9 mouse cellular contexts compared by ENCODE assay signal in genomic region chr9:65020128-65020527, GRCm38 (mm10). TPM values are rescaled to one million over a fixed set of nuclear protein-coding genes. Genes with fewer than 3 reads are reported as not detected.
DNase-seq lines count a peak whose midpoint lies in the region; ATAC-seq lines count a peak whose summit lies in the region.
"Had no signal": no experiment of that assay in that cellular context is flagged by ENCODE, and none has a peak within 500 bp of the region (broad histone marks: within the 10 kb centered on the region; RNA-seq: fewer than 3 reads in every experiment).

No protein-coding gene starts in this region.

- no peak overlapping the region for H3K27ac ChIP-seq in heart, embryonic 15.5 days
- H3K27ac ChIP-seq in embryonic facial prominence, embryonic 14.5 days (replicated peaks; ENCODE audit: low read depth, low read length), result no peak overlapping the region
- H3K27ac ChIP-seq in intestine, embryonic 14.5 days (ENCODE audit: low read depth), result no peak overlapping the region
- H3K27ac ChIP-seq in midbrain, embryonic 15.5 days, result no peak overlapping the region

- H3K4me3 ChIP-seq in heart, embryonic 15.5 days, result 0 out of 2 replicates have a peak overlapping the region, but pooled peaks have one; percentile 2
- H3K4me3 ChIP-seq in embryonic facial prominence, embryonic 14.5 days (ENCODE audit: low read depth, low read length), result peak overlapping the region; percentile 99
- H3K4me3 ChIP-seq in intestine, embryonic 14.5 days (ENCODE audit: low read depth, low read length), result peak overlapping the region; percentile 99
- H3K4me3 ChIP-seq in midbrain, embryonic 15.5 days, result peak overlapping the region; percentile 100

- intact Hi-C loops in heart, postnatal 36 days (cut with DNase I), result no loop called here

- no peak for ATAC-seq in heart, embryonic 15.5 days (replicated peaks; ENCODE audit: insufficient number of reproducible peaks, insufficient read depth, low FRiP score, low read depth)
- ATAC-seq in embryonic facial prominence, embryonic 14.5 days (ENCODE audit: low read depth), result no peak
- no peak for ATAC-seq in intestine, embryonic 14.5 days (replicated peaks; ENCODE audit: low FRiP score, low TSS enrichment, low read depth)
- no peak for ATAC-seq in midbrain, embryonic 15.5 days (replicated peaks)

- 47% methylated on average over 4 of the region's 4 CpGs for WGBS in heart, embryonic 15.5 days
- 76% methylated on average over 4 of the region's 4 CpGs for WGBS in embryonic facial prominence, embryonic 14.5 days
- 70% methylated on average over 4 of the region's 4 CpGs for WGBS in intestine, embryonic 14.5 days
- 77% methylated on average over 4 of the region's 4 CpGs for WGBS in midbrain, embryonic 15.5 days

- H3K4me2 ChIP-seq in heart, embryonic 15.5 days, result peak overlapping the region; percentile 80
- H3K4me2 ChIP-seq in embryonic facial prominence, embryonic 14.5 days (ENCODE audit: low read depth, low read length), result peak overlapping the region; percentile 92
- H3K4me2 ChIP-seq in intestine, embryonic 14.5 days (ENCODE audit: low read length), result peak overlapping the region; percentile 64
- H3K4me2 ChIP-seq in midbrain, embryonic 15.5 days, result peak overlapping the region; percentile 57

- H3K4me1 ChIP-seq in heart, embryonic 15.5 days (replicated peaks), result peaks cover 41% of the 10 kb centered on the region
- peaks cover 19% of the 10 kb centered on the region for H3K4me1 ChIP-seq in embryonic facial prominence, embryonic 14.5 days (ENCODE audit: control insufficient read depth, insufficient read depth, low read length)
- H3K4me1 ChIP-seq in intestine, embryonic 14.5 days (replicated peaks; ENCODE audit: control insufficient read depth, insufficient read depth, low read length), result peaks cover 32% of the 10 kb centered on the region
- H3K4me1 ChIP-seq in midbrain, embryonic 15.5 days, result peaks cover 64% of the 10 kb centered on the region

- no peaks in the 10 kb centered on the region for H3K27me3 ChIP-seq in heart, embryonic 15.5 days
- no peaks in the 10 kb centered on the region for H3K27me3 ChIP-seq in embryonic facial prominence, embryonic 14.5 days (replicated peaks; ENCODE audit: control insufficient read depth, insufficient read depth, low read length)
- H3K27me3 ChIP-seq in intestine, embryonic 14.5 days (replicated peaks; ENCODE audit: control insufficient read depth, insufficient read depth, low read length), result no peaks in the 10 kb centered on the region
- no peaks in the 10 kb centered on the region for H3K27me3 ChIP-seq in midbrain, embryonic 15.5 days (replicated peaks)

- H3K36me3 ChIP-seq in heart, embryonic 15.5 days, result no peaks in the 10 kb centered on the region
- H3K36me3 ChIP-seq in embryonic facial prominence, embryonic 14.5 days (ENCODE audit: control insufficient read depth, insufficient read depth, low read length), result no peaks in the 10 kb centered on the region
- H3K36me3 ChIP-seq in intestine, embryonic 14.5 days (ENCODE audit: control insufficient read depth, insufficient read depth, low read length), result no peaks in the 10 kb centered on the region
- no peaks in the 10 kb centered on the region for H3K36me3 ChIP-seq in midbrain, embryonic 15.5 days (replicated peaks)

- no peak for DNase-seq in heart, postnatal 36 days
- no peak for DNase-seq in embryonic facial prominence, embryonic 14.5 days (ENCODE audit: low spot score)
- DNase-seq in intestine, embryonic 14.5 days (ENCODE audit: low spot score), result no peak
- DNase-seq in adrenal gland, adult (ENCODE audit: inconsistent age in 2 of 2, low spot score in 1 of 2), result no peak
- DNase-seq in layer of hippocampus, adult 9-10 months (ENCODE audit: low spot score), result no peak
- no peak for DNase-seq in cerebellum, adult 9-11 months
- DNase-seq: lung, postnatal 36 days had no signal

- H3K9me3 ChIP-seq in heart, embryonic 15.5 days (replicated peaks), result no peaks in the 10 kb centered on the region
- H3K9me3 ChIP-seq in embryonic facial prominence, embryonic 14.5 days (ENCODE audit: control insufficient read depth, low read length), result no peaks in the 10 kb centered on the region
- no peaks in the 10 kb centered on the region for H3K9me3 ChIP-seq in intestine, embryonic 14.5 days (ENCODE audit: control insufficient read depth, low read length)
- no peaks in the 10 kb centered on the region for H3K9me3 ChIP-seq in midbrain, embryonic 15.5 days

- H3K9ac ChIP-seq in heart, embryonic 15.5 days, result no peak overlapping the region
- peak overlapping the region; percentile 92; the same call in 1 of the 2 replicates for H3K9ac ChIP-seq in embryonic facial prominence, embryonic 14.5 days (ENCODE audit: low read depth, low read length)
- no peak overlapping the region for H3K9ac ChIP-seq in intestine, embryonic 14.5 days (ENCODE audit: low read length)
- H3K9ac ChIP-seq in midbrain, embryonic 15.5 days, result no peak overlapping the region

RNA-seq across cellular contexts. Expression of gene Hacd3, which starts 1.4 kb away (rescaled TPM):
- 46.2 and 53.0 TPM in 2 replicates for polyA plus RNA-seq in heart, embryonic 15.5 days (2015; fragmentation: Nextera tagmentation; extraction: Ambion mirVana)
- 10 to 100 TPM; 17.3 to 18.6 TPM for total RNA-seq in heart, postnatal 36 days (2021)
- 37.9 and 41.5 TPM in 2 replicates for polyA plus RNA-seq in embryonic facial prominence, embryonic 14.5 days (2014; fragmentation: Nextera tagmentation; extraction: Ambion mirVana)
- 66.5 and 80.3 TPM in 2 replicates for polyA plus RNA-seq in intestine, embryonic 14.5 days (2014; fragmentation: Nextera tagmentation; extraction: Ambion mirVana)
- polyA plus RNA-seq in midbrain, embryonic 15.5 days (2015; fragmentation: Nextera tagmentation; extraction: Ambion mirVana), result 210 and 217 TPM in 2 replicates

RNA-seq across cellular contexts. Expression of gene Dpp8, which starts 12.1 kb away (rescaled TPM):
- 25.9 and 30.7 TPM in 2 replicates for polyA plus RNA-seq in heart, embryonic 15.5 days (2015; fragmentation: Nextera tagmentation; extraction: Ambion mirVana)
- total RNA-seq in heart, postnatal 36 days (2021), result 10 to 100 TPM; 58.1 to 64.9 TPM
- polyA plus RNA-seq in embryonic facial prominence, embryonic 14.5 days (2014; fragmentation: Nextera tagmentation; extraction: Ambion mirVana), result 31.7 and 32.2 TPM in 2 replicates
- 26.4 and 30.7 TPM in 2 replicates for polyA plus RNA-seq in intestine, embryonic 14.5 days (2014; fragmentation: Nextera tagmentation; extraction: Ambion mirVana)
- polyA plus RNA-seq in midbrain, embryonic 15.5 days (2015; fragmentation: Nextera tagmentation; extraction: Ambion mirVana), result 38.9 and 42.5 TPM in 2 replicates

RNA-seq across cellular contexts. Expression of gene Ints14, which starts 59.4 kb away (rescaled TPM):
- polyA plus RNA-seq in heart, embryonic 15.5 days (2015; fragmentation: Nextera tagmentation; extraction: Ambion mirVana), result 32.5 and 36.9 TPM in 2 replicates
- total RNA-seq in heart, postnatal 36 days (2021), result 10 to 100 TPM; 15.9 to 16.0 TPM
- 44.3 and 53.2 TPM in 2 replicates for polyA plus RNA-seq in embryonic facial prominence, embryonic 14.5 days (2014; fragmentation: Nextera tagmentation; extraction: Ambion mirVana)
- 57.4 and 64.9 TPM in 2 replicates for polyA plus RNA-seq in intestine, embryonic 14.5 days (2014; fragmentation: Nextera tagmentation; extraction: Ambion mirVana)
- polyA plus RNA-seq in midbrain, embryonic 15.5 days (2015; fragmentation: Nextera tagmentation; extraction: Ambion mirVana), result 36.2 and 38.3 TPM in 2 replicates

Comparison
In these comparisons a context has a peak if more than half of its experiments do, and no peak if none do; other contexts are left out.
1. H3K4me3 ChIP-seq: peak in every context shown above with its lines; median percentile 100 in midbrain, embryonic 15.5 days; 99 in embryonic facial prominence, embryonic 14.5 days; 99 in intestine, embryonic 14.5 days; 2 in heart, embryonic 15.5 days.